Mouse (Mus musculus) adrenal gland, postnatal 10 days (tissue): ENCODE results near the gene Prdm12. TPM values are rescaled to one million over a fixed set of nuclear protein-coding genes. Genes with fewer than 3 reads are reported as not detected.

ENCODE experiments used
- DNase-seq: peaks from one replicate; pipeline ENCODE4 v3.0.0; 2021; ENCODE audit warnings: mixed read lengths
- long read RNA-seq, 2 experiments: library from polyadenylated mRNA; stranded (forward); transcript quantifications; one replicate each; pipeline ENCODE4 v2.0.0; 2021
- total RNA-seq, 2 experiments: library from RNA; stranded (reverse); gene quantifications; 2 replicates each; pipeline ENCODE4 v1.2.3; 2021

Prdm12 gene
- not detected for total RNA-seq
- long read RNA-seq, experiment 1, result 0 reads
- long read RNA-seq, experiment 2, result 0 reads

- DNase-seq, result no peak
These were observed at the start of gene Prdm12 for GRCm38 (mm10) chr2:31639901-31640608. Gene Prdm12 (plus strand): TSS chr2:31640037.

DNA sequence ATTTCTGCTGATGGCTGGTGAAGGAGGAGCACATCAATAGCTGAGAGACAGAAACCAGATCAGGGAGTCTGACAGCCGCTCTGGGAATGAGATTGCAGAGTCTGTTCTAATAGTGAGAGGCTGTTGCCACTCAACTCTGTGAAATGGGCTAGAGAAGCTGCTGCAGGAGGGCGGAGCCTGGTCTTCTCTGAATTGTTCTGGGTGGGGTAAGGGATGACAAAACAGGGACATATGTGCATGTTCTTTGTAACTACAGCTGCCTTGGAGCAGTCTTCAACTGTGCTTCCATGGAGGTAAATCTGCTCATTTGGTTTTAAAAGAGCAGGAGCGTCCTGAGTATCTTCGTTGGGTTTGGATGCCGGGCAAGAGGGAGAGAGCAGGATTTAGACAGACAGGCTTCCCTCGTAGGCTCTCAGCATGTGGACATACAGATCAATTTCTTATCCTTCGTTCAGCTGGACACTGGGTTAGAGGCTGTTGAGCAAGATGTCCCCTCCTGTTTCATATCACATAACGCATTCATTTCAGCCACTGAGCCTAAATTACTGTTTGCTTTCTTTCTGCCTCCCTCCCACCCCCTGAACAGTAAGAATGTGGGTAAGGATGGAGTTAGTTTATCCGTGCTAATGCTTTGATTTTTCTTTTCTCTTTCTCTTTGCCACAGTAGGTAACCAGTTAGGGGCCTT is 47.9 kb upstream of the Prdm12 start:
- no peak for DNase-seq

DNA sequence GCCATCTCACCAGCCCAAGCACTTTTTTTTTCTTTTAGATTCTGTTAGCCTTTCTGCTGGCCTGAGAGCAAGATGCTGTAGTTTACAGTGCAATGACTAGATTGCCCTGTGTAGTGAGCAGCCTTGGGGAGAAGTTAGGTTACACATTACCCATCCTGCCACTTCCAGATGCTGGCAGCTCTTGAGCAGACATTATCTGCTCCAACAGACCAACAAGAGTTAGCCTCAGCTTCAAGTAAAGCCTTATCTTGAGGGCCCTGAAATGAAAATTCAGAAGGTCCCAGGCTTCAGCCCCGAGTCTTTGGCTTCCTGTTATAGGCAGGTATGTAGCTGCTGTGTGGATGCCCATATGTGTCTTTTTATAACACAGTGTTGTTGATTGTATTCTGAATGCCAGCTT is 32.3 kb upstream of the Prdm12 start:
- no peak for DNase-seq

- DNase-seq, result no peak
These were observed 30.0 kb upstream of the Prdm12 start for GRCm38 (mm10) chr2:31609859-31610261.

DNA sequence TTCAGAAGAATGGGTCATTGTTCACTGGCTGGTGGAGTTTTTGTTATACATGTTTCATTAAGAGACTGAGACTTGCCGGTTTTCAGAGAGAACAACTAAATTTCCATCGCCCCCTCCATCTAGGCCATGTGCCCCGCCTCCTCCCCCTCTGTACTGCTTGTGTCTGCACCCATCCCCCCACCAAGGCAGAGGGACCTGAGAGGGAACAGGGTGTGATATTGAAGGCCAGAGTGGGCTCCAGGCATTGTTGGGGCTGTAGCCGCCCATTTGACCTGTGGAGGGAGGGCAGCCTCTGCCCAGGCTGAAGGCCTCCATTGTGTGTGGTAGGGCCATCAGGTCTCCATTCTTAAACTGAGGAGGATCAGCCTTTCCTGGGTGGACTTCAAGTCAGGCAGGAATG is 28.9 kb upstream of the Prdm12 start:
- DNase-seq, result no peak

GRCm38 (mm10) chr2:31611400-31611799 is 28.4 kb upstream of the Prdm12 start:
- DNase-seq, result no peak

- DNase-seq, result no peak
These were observed 27.2 kb upstream of the Prdm12 start for GRCm38 (mm10) chr2:31612627-31613026.

- no peak for DNase-seq
These were observed 26.1 kb upstream of the Prdm12 start for GRCm38 (mm10) chr2:31613781-31614180.

GRCm38 (mm10) chr2:31618484-31619161 is 21.2 kb upstream of the Prdm12 start:
- no peak for DNase-seq

DNA sequence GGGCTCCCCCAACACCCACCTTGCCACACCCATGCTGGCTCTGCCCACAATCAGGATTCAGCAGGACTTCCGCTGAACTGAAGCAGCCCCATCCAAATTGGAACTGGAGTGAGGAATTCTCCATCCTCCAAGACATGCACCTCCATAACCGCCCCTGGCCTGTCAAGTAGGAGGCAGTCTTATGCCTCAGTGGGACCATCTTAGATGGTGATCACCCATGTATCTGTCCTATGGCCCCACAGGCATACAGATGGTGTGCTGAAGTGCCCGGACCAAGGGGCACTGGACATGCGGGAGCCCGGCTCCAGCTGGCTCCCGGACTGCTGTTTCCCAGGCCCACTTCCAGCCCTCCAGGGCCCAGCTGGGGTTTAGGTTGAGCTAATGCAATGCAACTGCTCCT is 20.6 kb upstream of the Prdm12 start:
- DNase-seq, result no peak

GRCm38 (mm10) chr2:31633531-31633930 is 6.3 kb upstream of the Prdm12 start:
- no peak for DNase-seq

- no peak for DNase-seq
These were observed 4.3 kb upstream of the Prdm12 start for GRCm38 (mm10) chr2:31635281-31636137.

- no peak for DNase-seq
These were observed 3.6 kb upstream of the Prdm12 start for GRCm38 (mm10) chr2:31636138-31636741.

- DNase-seq, result no peak
These were observed 3.1 kb upstream of the Prdm12 start for GRCm38 (mm10) chr2:31636742-31637141.

DNA sequence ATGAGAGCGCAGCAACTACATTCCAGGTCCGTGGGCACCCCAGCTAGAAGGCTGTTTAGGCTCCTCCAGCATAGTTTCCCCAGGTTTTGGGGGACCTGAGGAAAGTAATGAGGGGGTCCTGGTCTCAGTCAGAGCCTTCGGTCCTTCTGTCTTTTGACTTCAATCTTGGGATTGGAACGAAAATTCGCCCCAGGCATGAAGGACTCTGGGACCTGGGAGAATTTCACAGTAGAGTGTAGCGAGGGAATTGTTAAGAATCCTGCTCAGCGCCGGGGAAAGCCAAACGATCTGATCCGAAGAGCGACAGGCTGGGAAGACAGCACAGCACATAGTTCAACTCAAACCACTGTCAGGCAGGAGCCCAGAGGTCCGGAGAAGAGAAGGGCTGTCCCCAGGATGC is 2.5 kb upstream of the Prdm12 start:
- no peak for DNase-seq

DNA sequence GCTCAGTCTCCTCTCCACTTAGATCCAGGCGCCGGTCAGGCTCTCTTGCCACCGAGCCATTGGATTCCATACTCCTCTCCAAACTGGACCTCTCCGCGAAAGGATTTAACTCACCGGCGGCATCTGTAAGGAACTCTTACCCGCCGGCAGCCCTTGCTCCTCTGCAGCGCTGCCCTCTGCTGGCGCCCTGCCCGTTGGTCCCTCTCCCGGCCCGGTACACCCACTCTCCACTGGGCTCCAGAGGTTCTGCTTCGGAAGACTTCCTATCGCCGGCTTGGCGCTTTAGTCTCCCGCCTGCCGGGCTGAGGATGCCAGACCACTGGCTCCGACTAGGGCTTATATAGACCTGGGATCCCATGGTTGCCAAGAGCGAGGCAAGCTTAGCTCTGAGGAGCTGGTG is 2.0 kb upstream of the Prdm12 start:
- peak; percentile 76 for DNase-seq

DNA sequence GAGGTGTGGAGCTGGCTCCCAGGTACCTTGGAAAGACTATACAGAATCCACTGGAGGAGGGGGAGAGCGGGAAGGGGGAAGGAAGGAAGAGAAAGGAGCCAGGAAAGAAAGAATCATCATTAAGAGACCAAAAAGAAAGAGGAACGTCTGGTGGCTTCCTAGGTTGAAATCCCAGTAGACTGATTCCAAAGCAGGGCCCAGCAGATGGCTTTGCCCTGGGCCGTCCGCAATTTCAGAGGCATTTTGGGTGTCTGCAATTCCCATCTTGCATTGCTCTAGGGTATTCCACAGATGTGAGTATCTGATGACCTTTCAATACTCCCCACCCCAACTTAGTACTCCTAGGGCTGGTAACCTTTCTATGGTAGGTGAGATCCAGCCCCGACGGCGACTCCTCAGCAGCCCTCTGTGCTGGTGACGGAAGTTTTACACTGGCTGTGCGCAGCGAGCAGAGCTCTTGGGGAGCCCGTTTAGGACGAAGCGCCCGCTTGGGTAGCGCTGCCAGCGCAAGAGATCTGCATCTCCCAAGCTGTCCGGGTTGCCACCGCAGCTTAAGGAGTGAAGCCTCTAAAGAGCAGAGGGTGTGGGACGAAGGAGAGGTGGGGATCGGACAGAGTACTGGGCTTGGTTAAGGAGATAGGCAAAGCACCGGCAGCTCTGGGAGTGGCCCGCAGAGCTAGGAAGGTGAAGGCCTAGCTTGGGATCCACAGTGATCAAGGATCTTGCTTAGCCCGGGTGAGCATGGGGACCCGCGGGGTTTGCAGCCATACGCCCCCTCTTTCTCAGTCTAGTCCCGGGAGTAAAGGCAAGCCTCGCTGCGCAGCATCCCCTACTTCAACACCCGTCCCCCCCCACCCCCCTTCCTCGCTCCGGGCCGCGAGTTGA is 1.0 kb upstream of the Prdm12 start:
- no peak for DNase-seq

DNA sequence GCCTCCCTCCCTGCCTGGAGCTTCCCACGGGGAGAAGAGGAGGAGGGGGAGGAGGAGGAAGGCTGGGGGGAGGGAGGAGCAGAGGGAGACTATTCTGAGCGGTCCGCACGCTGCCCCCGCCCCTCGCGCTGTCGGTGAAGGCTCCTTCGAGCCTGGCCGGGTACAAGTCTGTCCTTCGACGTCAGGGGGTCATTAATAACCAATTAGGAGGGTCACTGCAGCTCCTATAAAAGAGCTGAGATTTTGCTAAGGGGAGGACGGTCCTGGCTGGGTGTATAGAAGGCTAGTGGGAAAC is 424 bp upstream of the Prdm12 start:
- DNase-seq, result no peak

- no peak for DNase-seq
These were observed 1.0 kb downstream of the Prdm12 start for GRCm38 (mm10) chr2:31640609-31641507.

DNA sequence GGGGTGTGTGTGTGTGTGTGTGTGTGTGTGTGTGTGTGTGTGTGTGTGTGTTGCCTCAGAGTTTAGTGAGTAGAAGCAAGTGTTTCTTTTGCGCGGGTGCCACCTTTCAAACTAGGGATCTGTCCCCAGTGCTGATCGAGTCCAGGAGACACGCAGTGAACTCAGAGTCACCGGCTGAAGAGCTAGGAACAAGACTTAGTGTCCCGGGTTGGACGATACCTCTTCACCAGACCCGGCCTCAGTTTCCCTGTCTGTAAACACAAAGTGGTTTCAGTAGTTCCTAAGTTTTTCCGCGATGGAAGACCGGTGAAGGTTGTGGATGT is 1.6 kb downstream of the Prdm12 start:
- DNase-seq, result no peak
